Mouse (Mus musculus): Measurements from ENCODE around the gene Sbno1. TPM values are rescaled to one million over a fixed set of nuclear protein-coding genes. Genes with fewer than 3 reads are reported as not detected.
"Not testable (repeated sequence)": the region's sequence is repeated elsewhere in the genome, so short reads cannot be mapped to it uniquely, and the experiment has no call there.

The Sbno1 gene
- total RNA-seq, 2 experiments from 2014 or later, result 149 to 297 TPM

GRCm38 (mm10) chr5:124387932-124388331 is 37.9 kb downstream of the Sbno1 start:
- peak; percentile 73; the same call in 1 of the 2 replicates for ATAC-seq (replicated peaks; ENCODE audit: low FRiP score, low TSS enrichment, poor library complexity, severe bottlenecking)

- ATAC-seq (replicated peaks; ENCODE audit: low FRiP score, low TSS enrichment, poor library complexity, severe bottlenecking), result no peak
These were observed 45.7 kb downstream of the Sbno1 start for GRCm38 (mm10) chr5:124380121-124380520.

- no peak for ATAC-seq (replicated peaks; ENCODE audit: low FRiP score, low TSS enrichment, poor library complexity, severe bottlenecking)
These were observed 48.7 kb downstream of the Sbno1 start for GRCm38 (mm10) chr5:124377149-124377548.

GRCm38 (mm10) chr5:124376401-124376800 is 49.4 kb downstream of the Sbno1 start:
- no peak for ATAC-seq (replicated peaks; ENCODE audit: low FRiP score, low TSS enrichment, poor library complexity, severe bottlenecking)

- no peak for ATAC-seq (replicated peaks; ENCODE audit: low FRiP score, low TSS enrichment, poor library complexity, severe bottlenecking)
These were observed 51.5 kb downstream of the Sbno1 start for GRCm38 (mm10) chr5:124374298-124374697.

GRCm38 (mm10) chr5:124366721-124367120 is 59.1 kb downstream of the Sbno1 start:
- ATAC-seq (replicated peaks; ENCODE audit: low FRiP score, low TSS enrichment, poor library complexity, severe bottlenecking), result no peak

GRCm38 (mm10) chr5:124365754-124366153 is 60.0 kb downstream of the Sbno1 start:
- no peak for ATAC-seq (replicated peaks; ENCODE audit: low FRiP score, low TSS enrichment, poor library complexity, severe bottlenecking)

GRCm38 (mm10) chr5:124364173-124364918 is 61.5 kb downstream of the Sbno1 start:
- ATAC-seq (replicated peaks; ENCODE audit: low FRiP score, low TSS enrichment, poor library complexity, severe bottlenecking), result no peak

GRCm38 (mm10) chr5:124362982-124363381 is 62.8 kb downstream of the Sbno1 start, which contains the start of gene Cdk2ap1:
TSS of gene Cdk2ap1 (minus strand) at chr5:124363082.
- ATAC-seq (replicated peaks; ENCODE audit: low FRiP score, low TSS enrichment, poor library complexity, severe bottlenecking), result not testable (repeated sequence)

GRCm38 (mm10) chr5:124359641-124360040 is 66.2 kb downstream of the Sbno1 start:
- peak; percentile 73 for ATAC-seq (replicated peaks; ENCODE audit: low FRiP score, low TSS enrichment, poor library complexity, severe bottlenecking)

GRCm38 (mm10) chr5:124356695-124357094 is 69.1 kb downstream of the Sbno1 start:
- no peak for ATAC-seq (replicated peaks; ENCODE audit: low FRiP score, low TSS enrichment, poor library complexity, severe bottlenecking)

- ATAC-seq (replicated peaks; ENCODE audit: low FRiP score, low TSS enrichment, poor library complexity, severe bottlenecking), result no peak
These were observed 70.3 kb downstream of the Sbno1 start for GRCm38 (mm10) chr5:124355425-124355959.

- ATAC-seq (replicated peaks; ENCODE audit: low FRiP score, low TSS enrichment, poor library complexity, severe bottlenecking), result no peak
These were observed 71.0 kb downstream of the Sbno1 start for GRCm38 (mm10) chr5:124354574-124355424.

- ATAC-seq (replicated peaks; ENCODE audit: low FRiP score, low TSS enrichment, poor library complexity, severe bottlenecking), result no peak
These were observed 71.9 kb downstream of the Sbno1 start for GRCm38 (mm10) chr5:124353726-124354547.

- no peak for ATAC-seq (replicated peaks; ENCODE audit: low FRiP score, low TSS enrichment, poor library complexity, severe bottlenecking)
These were observed 72.6 kb downstream of the Sbno1 start for GRCm38 (mm10) chr5:124353011-124353725.

- peak; percentile 62 for ATAC-seq (replicated peaks; ENCODE audit: low FRiP score, low TSS enrichment, poor library complexity, severe bottlenecking)
These were observed 73.5 kb downstream of the Sbno1 start for GRCm38 (mm10) chr5:124352141-124352920.

GRCm38 (mm10) chr5:124351604-124352003 is 74.2 kb downstream of the Sbno1 start:
- ATAC-seq (replicated peaks; ENCODE audit: low FRiP score, low TSS enrichment, poor library complexity, severe bottlenecking), result no peak

- ATAC-seq (replicated peaks; ENCODE audit: low FRiP score, low TSS enrichment, poor library complexity, severe bottlenecking), result 0 out of 2 replicates have a peak, but pooled peaks have one; percentile 10
These were observed 74.7 kb downstream of the Sbno1 start for GRCm38 (mm10) chr5:124351111-124351560.
